Mouse (Mus musculus) spleen, adult 2 months (tissue): ENCODE results near the gene Zfp113. TPM values are rescaled to one million over a fixed set of nuclear protein-coding genes. Genes with fewer than 3 reads are reported as not detected.

Source experiments
- DNase-seq, 2 experiments: peaks; one replicate each; pipeline versions ENCODE4 v3.0.0 to v3.0.0-alpha.2; 2012 to 2021; ENCODE audit warnings: low spot score in 2 of 2, low read depth in 1 of 2
- H3K27ac ChIP-seq: fragments of 200-500 bp; 2 replicates; pipeline ENCODE4 v1.5.1; 2012; ENCODE audit warnings: low read length, inconsistent platforms; ENCODE audit not compliant: insufficient read depth
- H3K27me3 ChIP-seq: fragments of 200-500 bp; 2 replicates; pipeline ENCODE4 v1.6.1; 2012; ENCODE audit warnings: mild to moderate bottlenecking, moderate library complexity, low read length, inconsistent platforms; ENCODE audit not compliant: control insufficient read depth, insufficient read depth
- H3K36me3 ChIP-seq: fragments of 200-500 bp; 2 replicates; pipeline ENCODE4 v1.6.1; 2012; ENCODE audit warnings: mild to moderate bottlenecking, low read length, inconsistent platforms; ENCODE audit not compliant: control insufficient read depth, insufficient read depth
- H3K4me1 ChIP-seq: fragments of 200-500 bp; 2 replicates; pipeline ENCODE4 v1.6.1; 2011; ENCODE audit warnings: inconsistent platforms; ENCODE audit not compliant: control insufficient read depth, insufficient read depth, insufficient read length
- H3K4me3 ChIP-seq: fragments of 200-500 bp; 2 replicates; pipeline ENCODE4 v1.5.1; 2011; ENCODE audit warnings: mild to moderate bottlenecking, inconsistent platforms; ENCODE audit not compliant: insufficient read depth, insufficient read length; ENCODE audit errors: extremely low read depth
- CTCF ChIP-seq: fragments of 200-500 bp; IDR thresholded peaks from 2 replicates; pipeline ENCODE4 v1.5.1; 2011; ENCODE audit warnings: mild to moderate bottlenecking, inconsistent platforms; ENCODE audit not compliant: insufficient read depth, insufficient read length, insufficient replicate concordance; ENCODE audit errors: extremely low read depth
- POLR2A ChIP-seq: fragments of 200-500 bp; IDR thresholded peaks from 2 replicates; pipeline ENCODE4 v1.6.1; 2011; ENCODE audit warnings: low read depth, low read length, inconsistent platforms
- WGBS: fragments of 180-500 bp; shearing (Covaris S2); methylation state at CpG from one replicate; pipeline ENCODE4 v1.1.7; 2018; 5-methylcytosine and 5-hydroxymethylcytosine counted together
- polyA plus RNA-seq: library from polyadenylated mRNA; depleted of rRNA; stranded (reverse); fragments of >200 nt; gene quantifications from 2 replicates; pipeline ENCODE4 v1.2.3, GENCODE M21; 2012

Gene Zfp113
- polyA plus RNA-seq, 1 experiment, result 3.5 TPM

DNA sequence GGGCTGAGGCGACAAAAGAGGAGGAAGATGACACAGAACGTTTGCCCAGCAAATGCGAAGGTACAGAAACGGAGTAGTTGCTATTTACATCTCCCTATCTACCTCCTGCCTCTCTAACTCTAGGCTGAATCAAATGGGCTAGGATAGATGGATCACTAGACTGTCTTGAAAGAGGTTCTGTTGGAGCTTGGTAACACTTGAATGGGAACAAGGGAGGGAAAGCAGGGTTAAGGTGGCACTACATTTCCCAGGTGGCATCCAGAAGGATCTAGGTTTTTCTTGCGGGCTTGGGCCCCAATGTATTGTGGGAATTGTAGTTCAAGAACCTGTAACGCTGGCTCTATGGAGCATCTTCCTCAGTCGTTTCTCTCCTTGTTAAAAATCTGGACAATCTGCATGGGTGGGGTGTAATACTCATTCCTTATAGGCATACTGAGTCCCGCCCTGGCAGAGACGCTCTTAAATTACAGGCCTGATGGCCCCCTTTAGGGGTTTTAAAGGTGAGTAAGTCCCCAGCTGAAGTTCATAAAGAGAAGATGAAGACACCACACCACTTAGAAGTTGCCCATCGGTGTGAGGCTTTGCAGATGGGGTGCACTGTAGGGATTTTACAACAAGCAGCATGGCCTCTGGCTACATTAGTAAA is 32.2 kb upstream of the Zfp113 start:
- peak; percentile 62 to 72 for DNase-seq
- WGBS, result under 1% methylated on average over 10 of the region's 10 CpGs
- Histone ChIP-seq H3K27me3 (no peaks in the 10 kb centered on the region), H3K27ac (peak overlapping the region; percentile 79), H3K4me1 (no peaks in the 10 kb centered on the region), H3K36me3 (peaks cover 7% of the 10 kb centered on the region), H3K4me3 (peak overlapping the region; percentile 82)
- no peak for TF ChIP-seq POLR2A
- no peak for TF ChIP-seq CTCF

DNA sequence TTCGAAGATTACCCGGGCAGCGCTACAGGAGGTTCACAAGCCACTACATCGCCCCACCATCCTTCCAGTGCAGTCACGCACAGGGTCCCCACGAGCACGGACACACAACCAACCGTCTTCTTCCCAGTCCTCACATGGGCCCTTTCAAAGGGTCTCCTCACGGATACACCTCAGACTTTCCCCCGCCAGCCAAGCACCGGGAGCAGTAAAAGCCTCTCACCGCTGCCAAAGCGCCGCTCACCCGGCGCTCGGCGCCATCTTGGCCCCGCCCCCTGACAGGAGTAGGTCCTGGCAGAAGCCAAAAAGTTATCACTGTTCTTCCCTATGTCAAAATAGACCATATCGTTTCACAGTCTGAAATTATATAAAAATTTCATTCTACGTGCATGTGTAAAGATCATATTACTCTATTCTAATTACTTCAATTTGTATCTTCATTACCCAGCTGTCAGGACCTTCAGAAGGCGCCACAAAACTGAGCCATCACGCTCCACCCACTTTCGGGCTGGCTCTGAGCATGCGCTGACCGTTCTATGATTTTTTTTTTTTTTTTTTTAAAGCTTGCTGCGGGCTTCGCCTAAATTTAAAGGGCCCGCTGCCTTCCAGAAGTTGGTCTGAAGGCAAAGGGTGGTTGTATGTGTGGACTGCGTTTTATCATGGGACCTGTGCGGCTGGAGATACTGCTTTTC is 31.6 kb upstream of the Zfp113 start, which contains the start of the genes Taf6 and Cnpy4:
TSS of gene Taf6 (minus strand) at position 502 of the 689 bp plus-strand sequence.
TSS of gene Cnpy4 (plus strand) at position 536 of the 689 bp plus-strand sequence.
- Histone ChIP-seq H3K27me3 (no peaks in the 10 kb centered on the region), H3K36me3 (peaks cover 11% of the 10 kb centered on the region), H3K4me3 (peak within 1 kb of the TSS; percentile 98), H3K4me1 (no peaks in the 10 kb centered on the region), H3K27ac (peak within 1 kb of the TSS; percentile 79)
- WGBS, result under 1% methylated on average over 31 of the region's 31 CpGs
- DNase-seq, result peak; percentile 77 to 88
- TF ChIP-seq CTCF, result no peak
- peak; percentile 90 for TF ChIP-seq POLR2A

DNA sequence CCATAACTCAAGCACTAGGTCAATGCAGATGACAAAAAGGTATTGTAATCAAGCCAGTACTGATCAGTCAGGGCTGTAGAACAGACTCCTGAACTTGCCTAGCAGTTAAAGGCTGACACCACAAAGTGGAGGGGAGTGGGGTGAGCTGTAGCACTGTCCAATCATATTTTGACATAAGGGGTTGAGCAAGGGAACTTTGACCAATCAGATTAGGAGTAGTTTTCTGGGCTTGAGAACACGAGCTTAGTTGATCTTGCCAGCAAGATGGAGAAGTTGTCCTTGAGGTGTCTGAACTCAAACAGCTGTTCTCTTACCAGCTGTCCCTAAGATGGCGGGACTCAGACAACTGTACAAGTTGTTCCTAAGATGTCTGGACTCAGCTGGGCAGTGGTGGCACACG is 17.7 kb upstream of the Zfp113 start:
- TF ChIP-seq POLR2A (no peak), CTCF (no peak)
- Histone ChIP-seq H3K27ac (no peak overlapping the region), H3K4me1 (no peaks in the 10 kb centered on the region), H3K36me3 (peaks cover 11% of the 10 kb centered on the region), H3K4me3 (no peak overlapping the region), H3K27me3 (no peaks in the 10 kb centered on the region)
- 73% methylated on average over 3 of the region's 3 CpGs for WGBS
- no peak for DNase-seq

DNA sequence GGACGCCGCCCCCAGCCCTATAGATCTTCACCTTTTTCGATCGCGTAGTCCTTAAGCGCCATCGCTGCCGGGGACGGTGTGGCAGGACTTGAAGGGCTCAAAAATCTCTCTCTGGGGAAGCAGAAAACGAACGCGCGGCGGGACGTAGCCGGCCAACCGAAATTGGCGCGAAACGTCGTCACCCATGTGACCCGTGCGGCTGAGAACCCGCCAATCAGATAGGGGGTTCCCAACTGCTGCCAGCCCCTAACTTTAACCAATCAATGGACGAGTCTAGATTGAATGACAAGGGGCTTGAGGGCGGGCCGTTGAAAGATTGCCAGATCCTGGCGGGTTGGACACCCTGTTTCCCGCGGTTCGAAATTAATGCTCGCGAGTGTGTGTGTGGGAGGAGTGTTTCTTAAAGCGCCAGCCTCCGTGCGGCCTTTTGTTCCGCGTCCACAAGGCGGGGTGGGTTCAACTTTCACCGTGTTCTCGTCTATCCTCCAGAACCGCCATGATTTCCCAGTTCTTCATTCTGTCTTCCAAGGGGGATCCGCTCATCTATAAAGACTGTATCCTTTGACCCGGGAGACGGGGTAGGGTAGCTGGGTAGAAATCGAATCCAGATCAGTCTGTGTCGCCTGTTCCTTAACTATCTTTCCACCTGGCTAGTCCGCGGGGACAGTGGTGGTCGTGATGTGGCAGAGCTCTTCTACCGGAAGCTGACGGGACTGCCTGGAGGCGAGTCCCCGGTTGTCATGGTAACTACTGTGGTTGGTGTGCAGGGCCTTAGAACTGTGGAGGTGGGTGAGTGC is 16.3 kb upstream of the Zfp113 start, which contains the start of the genes Ap4m1 and Mcm7:
TSS of gene Ap4m1 (plus strand) at position 308 of the 797 bp plus-strand sequence.
TSS of gene Mcm7 (minus strand) at position 728 of the 797 bp plus-strand sequence.
- H3K4me1 ChIP-seq, result no peaks in the 10 kb centered on the region
- no peak for TF ChIP-seq CTCF
- peak; percentile 29; the same call in 1 of the 2 replicates for TF ChIP-seq POLR2A
- peaks cover 19% of the 10 kb centered on the region for H3K36me3 ChIP-seq
- DNase-seq, result peak; percentile 92 to 93
- peak within 1 kb of the TSS; percentile 92 for H3K4me3 ChIP-seq
- no peaks in the 10 kb centered on the region for H3K27me3 ChIP-seq
- peak within 1 kb of the TSS; percentile 94 for H3K27ac ChIP-seq
- WGBS, result under 1% methylated on average over 54 of the region's 54 CpGs

DNA sequence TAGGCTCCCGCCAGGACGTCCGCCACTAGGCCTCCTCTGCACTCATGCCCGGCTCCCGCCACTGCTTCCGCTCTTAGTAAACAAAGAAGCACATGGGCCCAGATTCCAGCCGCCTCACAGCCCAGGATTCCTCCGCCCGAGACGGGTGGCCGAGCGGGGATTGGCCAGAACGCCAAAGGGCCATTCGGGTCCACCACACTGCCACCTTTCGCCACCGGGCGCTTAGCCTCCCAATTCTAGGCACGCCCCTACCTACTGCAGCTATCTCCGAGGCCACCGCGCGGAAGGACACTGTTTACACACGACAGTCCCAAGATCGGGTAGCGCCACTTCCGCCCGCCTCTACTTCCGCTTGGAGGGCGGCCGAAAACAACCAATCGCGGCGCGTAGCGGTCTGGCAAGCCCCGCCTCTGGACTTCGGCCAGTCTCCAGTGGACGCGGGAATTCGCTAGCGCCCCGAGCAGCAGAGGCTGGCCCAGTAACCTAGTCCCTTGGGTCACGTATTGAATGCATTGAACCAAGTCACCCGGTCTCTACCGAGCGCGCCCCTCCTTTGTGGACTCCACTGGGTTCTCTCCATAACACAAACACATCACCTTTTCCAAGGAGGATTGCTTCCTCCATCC is 15.5 kb upstream of the Zfp113 start:
- TF ChIP-seq POLR2A, result no peak; the same call in 1 of the 2 replicates
- 0 out of 2 replicates have a peak, but pooled peaks have one; percentile 0 for TF ChIP-seq CTCF
- H3K4me3 ChIP-seq, result peak overlapping the region; percentile 92
- peaks cover 25% of the 10 kb centered on the region for H3K36me3 ChIP-seq
- no peaks in the 10 kb centered on the region for H3K4me1 ChIP-seq
- peak overlapping the region; percentile 94 for H3K27ac ChIP-seq
- WGBS, result under 1% methylated on average over 47 of the region's 47 CpGs
- peak; percentile 90 to 93 for DNase-seq
- no peaks in the 10 kb centered on the region for H3K27me3 ChIP-seq

DNA sequence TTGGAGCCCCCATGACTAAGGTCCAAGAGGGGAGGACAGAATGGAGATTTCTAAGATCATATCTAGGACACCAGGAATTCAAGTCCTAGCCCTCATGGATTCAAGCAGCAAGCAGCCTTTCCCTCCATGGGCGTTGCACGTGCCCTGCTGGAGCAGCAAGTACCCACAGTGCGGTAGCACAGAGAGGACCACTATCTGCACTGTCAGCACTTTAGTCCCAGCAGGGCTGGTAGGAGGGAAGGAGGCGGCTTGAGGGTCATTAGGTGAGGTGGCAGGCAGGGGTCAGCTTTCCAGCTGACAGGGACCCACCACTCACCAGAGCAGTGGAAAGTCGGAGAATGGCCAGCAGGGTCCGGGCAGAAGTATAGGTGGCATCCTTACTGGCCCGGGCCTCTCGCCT is 10.1 kb upstream of the Zfp113 start:
- TF ChIP-seq CTCF (no peak), POLR2A (no peak)
- WGBS, result 97% methylated on average over 8 of the region's 8 CpGs
- Histone ChIP-seq H3K36me3 (peaks cover 39% of the 10 kb centered on the region), H3K4me3 (no peak overlapping the region), H3K27ac (no peak overlapping the region), H3K27me3 (no peaks in the 10 kb centered on the region), H3K4me1 (peaks cover 3% of the 10 kb centered on the region; the same call in 1 of the 2 replicates)
- DNase-seq, result no peak
